Mouse (Mus musculus): ENCODE data around the gene Madd. TPM values are rescaled to one million over a fixed set of nuclear protein-coding genes. Genes with fewer than 3 reads are reported as not detected.

Gene Madd
- total RNA-seq, 2 experiments from 2014 or later, result 27.4 to 31.8 TPM

DNA sequence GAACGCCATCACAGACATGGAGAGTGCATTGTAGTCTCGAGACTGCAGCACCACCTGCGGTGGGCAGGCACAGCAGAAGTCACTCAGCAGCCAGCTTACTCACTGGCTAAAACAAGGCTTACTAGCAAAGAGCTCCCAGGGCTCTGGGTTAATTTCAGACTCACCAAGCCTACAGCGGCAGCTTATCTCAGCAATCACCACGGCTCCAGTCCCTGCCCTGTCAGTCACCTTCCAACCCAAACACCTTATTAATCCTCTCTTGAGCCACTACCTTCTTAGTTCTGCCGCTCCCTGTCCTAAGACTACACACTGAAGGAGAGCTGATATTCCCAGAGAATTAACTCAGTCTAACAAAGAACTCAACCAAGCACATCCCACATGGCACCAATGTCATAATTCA, 7.4 kb downstream of the Madd start:
- no peak for DNase-seq (ENCODE audit: low spot score in 2 of 2)

DNA sequence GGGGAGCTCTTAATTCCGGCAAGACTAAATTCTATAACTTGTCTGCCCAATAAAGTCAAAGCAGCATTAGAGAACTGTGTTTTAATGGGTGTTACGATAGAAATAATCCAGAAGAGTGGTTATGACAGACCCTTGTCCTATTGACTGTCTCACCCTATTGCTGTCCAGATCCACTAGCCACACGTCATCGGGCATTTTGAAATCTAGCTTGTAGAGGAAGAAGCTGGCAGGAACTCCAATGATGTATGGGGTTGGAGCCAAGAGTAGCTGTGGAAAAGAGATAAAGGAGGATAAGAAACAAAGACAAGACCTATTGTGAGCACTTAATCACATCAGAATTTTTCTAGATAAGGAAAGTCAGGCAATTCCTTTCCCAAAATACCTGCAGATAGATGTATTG, 8.1 kb downstream of the Madd start:
- DNase-seq (ENCODE audit: low spot score in 2 of 2), result no peak

GRCm38 (mm10) chr2:91169587-91170322, 13.9 kb downstream of the Madd start:
- no peak for DNase-seq (ENCODE audit: low spot score in 2 of 2)

GRCm38 (mm10) chr2:91167629-91168028, 16.0 kb downstream of the Madd start:
- no peak for DNase-seq (ENCODE audit: low spot score in 2 of 2)

- DNase-seq (ENCODE audit: low spot score in 2 of 2), result no peak
Measured at GRCm38 (mm10) chr2:91164991-91165390, 18.6 kb downstream of the Madd start.

- DNase-seq (ENCODE audit: low spot score in 2 of 2), result no peak
Measured at GRCm38 (mm10) chr2:91163532-91163931, 20.1 kb downstream of the Madd start.

DNA sequence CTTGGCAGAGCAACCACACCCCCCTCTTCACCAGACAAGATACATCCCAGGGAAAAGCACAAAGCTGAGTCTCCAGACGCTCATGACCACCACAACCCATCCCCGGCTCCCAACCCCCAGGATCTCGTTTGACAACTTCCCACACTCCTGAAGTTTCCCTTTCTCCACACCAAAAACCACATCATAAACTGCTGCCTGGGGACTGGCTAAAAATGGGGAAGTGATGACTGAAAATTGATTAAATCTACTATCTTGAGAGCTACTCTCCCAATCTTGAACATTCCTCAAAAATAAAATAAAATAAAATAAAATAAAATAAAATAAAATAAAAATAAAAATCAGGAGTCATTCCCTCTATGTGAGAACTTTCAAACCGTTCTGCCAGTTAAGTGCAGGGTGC, 20.7 kb downstream of the Madd start:
- DNase-seq (ENCODE audit: low spot score in 2 of 2), result no peak

DNA sequence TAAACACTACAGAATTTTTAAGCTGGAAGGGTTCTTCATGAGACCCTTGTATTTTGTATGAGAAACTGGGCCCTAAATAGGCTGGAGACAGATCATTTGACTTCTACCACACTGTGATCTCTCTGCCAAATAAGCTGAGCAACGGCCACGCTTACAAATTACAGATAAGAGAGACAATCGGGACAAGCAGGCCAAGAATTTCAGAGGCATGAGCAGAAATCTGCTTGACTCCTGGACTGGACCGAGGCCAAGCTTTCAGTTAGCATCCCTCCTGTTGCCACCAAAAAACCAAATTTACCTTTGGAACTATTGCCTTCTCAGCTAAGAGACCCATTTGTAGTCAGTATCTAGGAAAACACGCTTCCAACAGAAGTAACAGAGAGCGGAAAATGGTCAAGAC, 23.0 kb downstream of the Madd start:
- no peak for DNase-seq (ENCODE audit: low spot score in 2 of 2)

GRCm38 (mm10) chr2:91157002-91157752, 26.5 kb downstream of the Madd start:
- DNase-seq (ENCODE audit: low spot score in 2 of 2), result no peak

GRCm38 (mm10) chr2:91154091-91154490, 29.5 kb downstream of the Madd start:
- no peak for DNase-seq (ENCODE audit: low spot score in 2 of 2)

DNA sequence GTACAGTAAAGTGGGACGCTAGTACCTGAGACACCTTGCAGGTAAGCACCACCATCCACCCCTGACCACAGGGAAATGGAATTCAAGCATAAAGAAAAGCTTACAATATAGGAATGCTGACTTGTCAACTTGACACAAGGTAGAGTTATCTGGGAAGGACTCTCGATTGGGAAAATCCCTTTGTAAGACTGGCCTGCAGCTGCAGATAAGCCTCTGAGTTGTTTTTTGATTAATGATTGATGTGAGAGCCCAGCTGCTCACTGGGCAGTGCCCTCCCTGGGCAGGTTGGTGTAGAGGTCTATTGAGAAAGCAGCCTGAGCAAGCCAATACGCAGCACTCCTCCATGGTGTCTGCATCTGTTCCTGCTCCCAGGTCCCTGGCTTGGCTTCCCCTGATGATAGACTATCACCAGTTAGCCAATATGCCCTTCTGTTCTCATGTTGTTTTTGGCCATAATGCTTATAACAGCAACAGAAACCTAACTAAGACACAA, 30.7 kb downstream of the Madd start:
- no peak for DNase-seq (ENCODE audit: low spot score in 2 of 2)

DNA sequence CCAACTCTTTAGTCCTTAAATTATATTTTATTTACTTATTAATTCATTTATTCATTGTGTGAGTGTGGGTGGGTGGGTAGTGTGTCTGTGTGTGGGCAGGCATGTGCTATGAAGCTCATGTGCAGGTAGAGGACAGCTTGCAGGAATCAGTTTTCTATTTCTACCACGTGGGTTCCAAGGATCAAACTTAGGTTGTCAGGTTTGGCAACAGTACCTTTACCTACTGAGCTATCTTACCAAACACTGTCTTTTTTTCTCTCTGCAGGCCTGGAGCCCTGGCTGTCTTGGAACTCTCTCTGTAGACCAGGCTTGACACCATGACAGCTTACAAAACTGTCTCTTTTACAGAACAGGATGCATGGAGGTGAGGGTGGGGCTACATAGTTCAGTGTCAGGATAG, 32.3 kb downstream of the Madd start:
- no peak for DNase-seq (ENCODE audit: low spot score in 2 of 2)

GRCm38 (mm10) chr2:91148101-91148500, 35.5 kb downstream of the Madd start:
- no peak for DNase-seq (ENCODE audit: low spot score in 2 of 2)

GRCm38 (mm10) chr2:91143401-91143800, 40.2 kb downstream of the Madd start:
- no peak for DNase-seq (ENCODE audit: low spot score in 2 of 2)

GRCm38 (mm10) chr2:91142920-91143319, 40.7 kb downstream of the Madd start:
- DNase-seq (ENCODE audit: low spot score in 2 of 2), result no peak

GRCm38 (mm10) chr2:91139764-91140163, 43.9 kb downstream of the Madd start:
- no peak for DNase-seq (ENCODE audit: low spot score in 2 of 2)

DNA sequence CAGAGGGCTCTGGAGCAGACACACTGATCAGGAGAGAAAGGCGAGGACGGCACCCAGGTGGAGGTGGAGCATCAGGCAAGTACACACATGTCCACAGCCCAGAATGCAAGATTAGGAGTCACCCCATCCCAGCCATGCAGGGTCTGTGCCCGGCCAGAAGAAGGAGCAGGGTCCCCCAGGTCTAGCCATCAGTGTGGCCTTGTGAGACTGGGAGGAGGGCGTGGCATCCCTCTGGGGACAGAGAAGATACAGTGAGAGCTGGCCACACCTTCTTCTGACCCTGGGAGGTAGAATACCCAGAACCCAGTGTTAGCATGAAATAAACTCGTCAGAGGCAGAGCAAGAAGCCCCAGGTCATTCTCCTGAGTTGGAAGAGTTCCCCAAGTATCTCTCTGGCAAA, 44.3 kb downstream of the Madd start:
- no peak for DNase-seq (ENCODE audit: low spot score in 2 of 2)

GRCm38 (mm10) chr2:91137481-91137880, 46.2 kb downstream of the Madd start:
- DNase-seq (ENCODE audit: low spot score in 2 of 2), result no peak

- DNase-seq (ENCODE audit: low spot score in 2 of 2), result no peak
Measured at GRCm38 (mm10) chr2:91136513-91137412, 46.9 kb downstream of the Madd start.

GRCm38 (mm10) chr2:91132035-91132434, 51.6 kb downstream of the Madd start:
- DNase-seq (ENCODE audit: low spot score in 2 of 2), result no peak

DNA sequence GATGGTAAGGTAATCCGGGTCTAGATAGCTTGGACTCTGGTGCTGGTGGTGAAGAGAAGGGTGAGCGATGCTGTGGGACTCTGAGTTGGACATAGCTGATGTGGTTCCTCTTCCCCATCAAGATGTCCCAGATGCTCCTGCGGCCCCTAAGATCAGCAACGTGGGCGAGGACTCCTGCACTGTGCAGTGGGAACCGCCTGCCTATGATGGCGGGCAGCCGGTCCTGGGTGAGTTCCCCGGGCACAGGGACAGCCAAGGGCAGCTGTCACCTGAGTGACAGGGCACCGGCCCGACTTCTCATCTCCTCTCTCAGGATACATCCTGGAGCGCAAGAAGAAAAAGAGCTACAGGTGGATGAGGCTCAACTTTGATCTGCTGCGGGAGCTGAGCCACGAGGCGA, 52.4 kb downstream of the Madd start:
- DNase-seq (ENCODE audit: low spot score in 2 of 2), result no peak

- DNase-seq (ENCODE audit: low spot score in 2 of 2), result no peak
Measured at GRCm38 (mm10) chr2:91130126-91130525, 53.5 kb downstream of the Madd start.

All from adrenal gland, postnatal 4 days (tissue).